Comparison of ENCODE assay signal across 9 mouse cellular contexts in the genomic region with DNA sequence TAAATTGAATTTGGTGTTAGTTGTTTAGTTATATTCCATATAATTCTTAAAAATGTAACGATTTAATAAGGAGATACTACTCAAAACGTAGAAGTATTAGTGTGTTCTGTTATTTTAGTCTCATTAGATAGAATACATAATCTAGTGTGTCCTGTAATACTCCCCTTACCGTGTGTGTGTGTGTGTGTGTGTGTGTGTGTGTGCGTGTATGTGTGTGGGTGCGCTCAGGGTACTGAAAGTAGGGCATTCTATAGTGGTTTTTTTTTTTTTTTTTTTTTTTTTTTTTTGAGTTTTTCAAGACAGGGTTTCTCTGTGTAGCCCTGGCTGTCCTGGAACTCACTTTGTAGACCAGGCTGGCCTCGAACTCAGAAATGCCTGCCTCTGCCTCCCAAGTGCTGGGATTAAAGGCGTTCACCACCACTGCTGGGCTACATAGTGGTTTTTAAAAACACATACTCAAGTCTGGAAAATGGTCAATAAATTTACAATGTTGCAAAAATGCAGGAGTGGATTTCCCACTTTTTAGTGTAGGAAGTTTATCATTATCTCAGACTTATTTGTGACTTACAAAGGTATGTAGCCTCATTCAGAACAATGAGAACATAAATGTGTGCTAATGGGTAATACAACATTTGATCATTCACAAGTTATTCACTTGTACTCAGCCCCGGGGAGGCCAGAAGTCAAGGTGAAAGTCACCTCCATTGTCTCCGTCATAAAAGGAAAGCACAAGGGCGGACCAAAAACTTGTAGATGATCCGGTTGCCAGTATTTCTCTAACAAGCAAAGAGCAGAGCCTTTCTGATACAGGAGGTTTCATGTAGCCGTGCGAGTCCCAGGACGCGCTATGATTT. TPM values are rescaled to one million over a fixed set of nuclear protein-coding genes. Genes with fewer than 3 reads are reported as not detected.
DNase-seq lines count a peak whose midpoint lies in the region; ATAC-seq and TF ChIP-seq lines count a peak whose summit lies in the region.
"Had no signal": no experiment of that assay in that cellular context is flagged by ENCODE, and none has a peak within 500 bp of the region (broad histone marks: within the 10 kb centered on the region; RNA-seq: fewer than 3 reads in every experiment).

No protein-coding gene starts in this region.

- no peak for ATAC-seq in hindbrain, embryonic 11.5 days (ENCODE audit: low FRiP score)
- no peak for ATAC-seq in forebrain, postnatal 0 days
- no peak for ATAC-seq in inflammation-experienced regulatory T-cells, adult 6 months

- 59% methylated on average over 15 of the region's 15 CpGs for WGBS in hindbrain, embryonic 10.5 days
- WGBS in hindbrain, embryonic 11.5 days, result 57% methylated on average over 15 of the region's 15 CpGs
- WGBS in forebrain, postnatal 0 days, result 59% methylated on average over 15 of the region's 15 CpGs
- 54% methylated on average over 13 of the region's 15 CpGs for WGBS in macrophage (ENCODE audit: missing documents)

- TF ChIP-seq CTCF in MEL (IDR thresholded peaks at IDR 0.05 in 2 of 3, conservative IDR thresholded peaks at IDR 0.05 in 1 of 3; ENCODE audit: control insufficient read depth in 1 of 3, insufficient read depth in 1 of 3, low read depth in 2 of 3, low read length in 3 of 3, poor library complexity in 1 of 3, severe bottlenecking in 1 of 3), result no peak
- no peak for TF ChIP-seq CTCF in forebrain, postnatal 0 days (IDR thresholded peaks at IDR 0.05; ENCODE audit: low read depth)

- H3K36me3 ChIP-seq in hindbrain, embryonic 10.5 days, result 0 out of 2 replicates have a peak, but pooled peaks cover 2% of the 10 kb centered on the region
- H3K36me3 ChIP-seq in hindbrain, embryonic 11.5 days (ENCODE audit: control insufficient read depth, insufficient read depth, low read length), result no peaks in the 10 kb centered on the region
- H3K36me3 ChIP-seq in MEL (ENCODE audit: control insufficient read depth in 1 of 2, insufficient read depth in 2 of 2, low read length in 2 of 2), result peaks cover 5 to 33% of the 10 kb centered on the region in 2 experiments; a peak in 3 of 4 replicates
- no peaks in the 10 kb centered on the region for H3K36me3 ChIP-seq in forebrain, postnatal 0 days (ENCODE audit: insufficient read depth)
- peaks cover under 1% of the 10 kb centered on the region; the same call in 1 of the 2 replicates for H3K36me3 ChIP-seq in macrophage (ENCODE audit: inconsistent target)

- TF ChIP-seq EP300 in MEL (IDR thresholded peaks at IDR 0.05; ENCODE audit: low read depth in 1 of 2, low read length in 2 of 2), result 0 out of 4 replicates have a peak, but pooled peaks have one; percentile 6 to 11

- peaks cover 39% of the 10 kb centered on the region for H3K4me1 ChIP-seq in hindbrain, embryonic 10.5 days (replicated peaks)
- no peaks in the 10 kb centered on the region for H3K4me1 ChIP-seq in hindbrain, embryonic 11.5 days (replicated peaks; ENCODE audit: control insufficient read depth, insufficient read depth, low read length)
- H3K4me1 ChIP-seq in MEL (ENCODE audit: control insufficient read depth in 1 of 2, insufficient read depth in 2 of 2, low read length in 2 of 2), result peaks cover 20 to 25% of the 10 kb centered on the region in 2 experiments
- H3K4me1 ChIP-seq in forebrain, postnatal 0 days (ENCODE audit: insufficient read depth), result peaks cover 16% of the 10 kb centered on the region

- H3K9me3 ChIP-seq in hindbrain, embryonic 10.5 days, result no peaks in the 10 kb centered on the region
- no peaks in the 10 kb centered on the region for H3K9me3 ChIP-seq in hindbrain, embryonic 11.5 days (ENCODE audit: control insufficient read depth, low read length)
- no peaks in the 10 kb centered on the region for H3K9me3 ChIP-seq in MEL (replicated peaks; ENCODE audit: insufficient read depth, low read length)
- H3K9me3 ChIP-seq in forebrain, postnatal 0 days (ENCODE audit: low read length), result no peaks in the 10 kb centered on the region

- no peak for TF ChIP-seq RAD21 in MEL (IDR thresholded peaks at IDR 0.05; ENCODE audit: low read depth, low read length)

- H3K4me2 ChIP-seq in hindbrain, embryonic 11.5 days (replicated peaks; ENCODE audit: low read depth, low read length), result no peak overlapping the region
- peak overlapping the region; percentile 70 for H3K4me2 ChIP-seq in forebrain, postnatal 0 days (ENCODE audit: low read depth)

- no peak overlapping the region for H3K27ac ChIP-seq in hindbrain, embryonic 10.5 days
- H3K27ac ChIP-seq in hindbrain, embryonic 11.5 days (ENCODE audit: low read depth, low read length), result no peak overlapping the region
- H3K27ac ChIP-seq in MEL (ENCODE audit: control insufficient read depth, low read depth, low read length), result peak overlapping the region; percentile 83
- H3K27ac ChIP-seq in forebrain, postnatal 0 days (ENCODE audit: low read depth, low read length), result no peak overlapping the region
- H3K27ac ChIP-seq in macrophage, result 0 out of 2 replicates have a peak overlapping the region, but pooled peaks have one; percentile 60

- H3K27me3 ChIP-seq in hindbrain, embryonic 10.5 days (ENCODE audit: insufficient read depth, poor library complexity, severe bottlenecking), result peaks cover 15% of the 10 kb centered on the region; the same call in 1 of the 2 replicates
- H3K27me3 ChIP-seq in hindbrain, embryonic 11.5 days (ENCODE audit: control insufficient read depth, insufficient read depth, low read length), result no peaks in the 10 kb centered on the region; the same call in 1 of the 2 replicates
- no peaks in the 10 kb centered on the region for H3K27me3 ChIP-seq in MEL (ENCODE audit: control insufficient read depth in 1 of 2, insufficient read depth in 2 of 2, low read length in 2 of 2)
- no peaks in the 10 kb centered on the region for H3K27me3 ChIP-seq in forebrain, postnatal 0 days (ENCODE audit: insufficient read depth, low read length)

- intact Hi-C loops in left cerebral cortex, postnatal 36 days (cut with DNase I), result loop anchor here (2.0 kb wide), 1 partner anchor 67 kb away; no protein-coding TSS in a partner anchor

- no peak for DNase-seq in hindbrain, embryonic 10.5 days (ENCODE audit: low spot score)
- no peak for DNase-seq in hindbrain, embryonic 11.5 days (ENCODE audit: low spot score)
- peak; percentile 40 for DNase-seq in MEL (ENCODE audit: low read depth, low spot score)
- no peak for DNase-seq in forebrain, postnatal 0 days
- no peak for DNase-seq in layer of hippocampus, adult 8-10 months (ENCODE audit: low spot score in 2 of 2)
- no peak for DNase-seq in left cerebral cortex, postnatal 36 days (ENCODE audit: low spot score in 2 of 2)
- DNase-seq: adrenal gland, adult 8-10 months had no signal

- no peak for TF ChIP-seq POLR2A in MEL (IDR thresholded peaks at IDR 0.05; ENCODE audit: control insufficient read depth in 1 of 2, insufficient read depth in 1 of 2, low read depth in 1 of 2, low read length in 2 of 2, poor library complexity in 1 of 2)

- H3K79me2 ChIP-seq in MEL (ENCODE audit: control insufficient read depth, insufficient read depth, low read length, poor library complexity) (peaks cover 32% of the 10 kb centered on the region), macrophage (ENCODE audit: inconsistent target) (peaks cover 32% of the 10 kb centered on the region)

- peak overlapping the region; percentile 83; the same call in 1 of the 2 replicates for H3K4me3 ChIP-seq in hindbrain, embryonic 10.5 days
- no peak overlapping the region for H3K4me3 ChIP-seq in hindbrain, embryonic 11.5 days (ENCODE audit: low read depth, low read length)
- peak overlapping the region; percentile 74 to 77 for H3K4me3 ChIP-seq in MEL (ENCODE audit: control insufficient read depth in 1 of 2, insufficient read depth in 1 of 2, low read depth in 2 of 2, low read length in 2 of 2)
- peak overlapping the region; percentile 65 for H3K4me3 ChIP-seq in forebrain, postnatal 0 days (ENCODE audit: low read depth, low read length)
- peak overlapping the region; percentile 40 for H3K4me3 ChIP-seq in macrophage (ENCODE audit: inconsistent target)

- no peak overlapping the region for H3K9ac ChIP-seq in hindbrain, embryonic 11.5 days (ENCODE audit: low read depth, low read length)
- peak overlapping the region; percentile 95 for H3K9ac ChIP-seq in MEL (ENCODE audit: control insufficient read depth, low read depth, low read length, poor library complexity, severe bottlenecking)
- peak overlapping the region; percentile 80; the same call in 1 of the 2 replicates for H3K9ac ChIP-seq in forebrain, postnatal 0 days

TF ChIP-seq in MEL, 35 proteins besides CTCF, POLR2A, EP300 and RAD21 (continues in another document):
- TF ChIP-seq SMC3 (IDR thresholded peaks at IDR 0.05; ENCODE audit: low read depth, low read length), result no peak
- peak; percentile 79 for TF ChIP-seq ZNF384 (IDR thresholded peaks at IDR 0.05; ENCODE audit: low read depth, low read length)
- TF ChIP-seq POLR2AphosphoS2 (IDR thresholded peaks at IDR 0.05; ENCODE audit: low read length), result no peak
- TF ChIP-seq TCF12 (IDR thresholded peaks at IDR 0.05; ENCODE audit: low read depth, low read length), result 0 out of 2 replicates have a peak, but pooled peaks have one; percentile 17
- 0 out of 2 replicates have a peak, but pooled peaks have one; percentile 6 for TF ChIP-seq ETS1 (IDR thresholded peaks at IDR 0.05; ENCODE audit: low read depth, low read length)
- no peak for TF ChIP-seq E2F4 (IDR thresholded peaks at IDR 0.05; ENCODE audit: borderline replicate concordance, low read depth, low read length)
- TF ChIP-seq SIN3A (IDR thresholded peaks at IDR 0.05; ENCODE audit: low read length), result peak; percentile 45; the same call in 1 of the 2 replicates
- TF ChIP-seq KAT2A (conservative IDR thresholded peaks at IDR 0.05; ENCODE audit: low read depth, low read length), result 0 out of 2 replicates have a peak, but pooled peaks have one; percentile 13

RNA-seq across cellular contexts. Expression of gene Etnk1, which starts 1.4 kb away (rescaled TPM):
- 19.7 and 22.9 TPM in 2 replicates for polyA plus RNA-seq in hindbrain, embryonic 10.5 days (2016; fragmentation: Nextera tagmentation; extraction: Ambion mirVana)
- polyA plus RNA-seq in hindbrain, embryonic 11.5 days (2014; fragmentation: Nextera tagmentation; extraction: Ambion mirVana), result 35.5 and 35.9 TPM in 2 replicates
- 33.6 and 38.1 TPM in 2 replicates for total RNA-seq in MEL (2012; rRNA removed)
- polyA plus RNA-seq in MEL (2012; ENCODE audit: insufficient read depth in 1 of 2, insufficient read length in 2 of 2, low read depth in 1 of 2, low replicate concordance in 2 of 2, missing spikeins in 1 of 2) (10 to 100 TPM; 29.9 to 37.0 TPM), macrophage (2018) (35.2 to 62.9 TPM (median 43.9 TPM) in 3 replicates)
- total RNA-seq in forebrain, postnatal 0 days (2014; rRNA removed), result 92.4 and 116 TPM in 2 replicates
- 14.1 and 24.8 TPM in 2 replicates for polyA plus RNA-seq in forebrain, postnatal 0 days (2015; fragmentation: Nextera tagmentation; extraction: Ambion mirVana)
- total RNA-seq in macrophage (2018; cell fraction: chromatin; rRNA removed), result 100 to 1,000 TPM in 21 of 26 experiments, 10 to 100 TPM in 5; 75.5 to 547 (median 353) TPM
- 100 to 1,000 TPM in 12 of 26 experiments, 10 to 100 TPM in 14; 59.2 to 158 (median 88.9) TPM for total RNA-seq in macrophage (2018; cell fraction: cytosol; rRNA removed)
- total RNA-seq in macrophage (2018; cell fraction: nucleus; rRNA removed), result 100 to 1,000 TPM; 101 to 555 (median 278) TPM
- polyA plus RNA-seq in inflammation-experienced regulatory T-cells, adult 6 months (2017; shearing (Covaris generic)), result 10 to 100 TPM; 15.2 to 39.5 (median 37.0) TPM
- 100 to 1,000 TPM; 158 to 203 (median 174) TPM for total RNA-seq in layer of hippocampus, adult 8-10 months (2022)
- total RNA-seq in left cerebral cortex, postnatal 36 days (2021), result 100 to 1,000 TPM; 167 to 193 TPM

Comparison
In these comparisons a context has a peak if more than half of its experiments do, and no peak if none do; other contexts are left out.
1. H3K27ac ChIP-seq: peak in MEL (single experiment) and macrophage (single experiment); none in hindbrain, embryonic 10.5 days (single experiment), hindbrain, embryonic 11.5 days (single experiment) and forebrain, postnatal 0 days (single experiment).